Mouse (Mus musculus): ENCODE results near the gene Rxfp2. TPM values are rescaled to one million over a fixed set of nuclear protein-coding genes. Genes with fewer than 3 reads are reported as not detected.

Rxfp2 gene
- polyA plus RNA-seq, 1 experiment from 2014 or later, result 0.44 TPM

DNA sequence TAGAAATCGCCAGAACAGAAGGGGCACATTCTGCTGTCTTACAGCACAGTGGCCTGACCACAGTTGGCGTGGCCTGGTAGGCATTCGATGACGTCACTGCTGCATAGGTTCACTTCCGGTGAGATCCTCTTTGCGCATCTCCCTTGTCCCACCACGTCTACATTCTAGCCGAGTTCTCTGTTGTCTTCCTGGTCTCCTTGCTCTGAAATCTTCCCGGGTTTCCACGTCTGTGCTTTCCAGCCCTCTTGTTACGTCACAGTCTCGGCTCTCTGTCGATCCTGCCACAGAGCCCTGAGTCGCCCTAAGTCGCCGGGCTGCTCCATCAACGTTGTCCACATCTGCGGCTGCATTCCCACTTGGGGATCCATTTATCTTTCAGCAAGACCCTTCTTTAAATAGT lies 4.1 kb downstream of the Rxfp2 start:
- Histone ChIP-seq H3K4me3 (replicated peaks) (no peak overlapping the region), H3K9me3 (no peaks in the 10 kb centered on the region), H3K36me3 (no peaks in the 10 kb centered on the region), H3K9ac (no peak overlapping the region), H3K27me3 (replicated peaks) (no peaks in the 10 kb centered on the region), H3K4me2 (replicated peaks) (no peak overlapping the region), H3K27ac (no peak overlapping the region), H3K4me1 (replicated peaks) (no peaks in the 10 kb centered on the region)
- no peak for ATAC-seq
- WGBS, result 83% methylated on average over 18 of the region's 18 CpGs

DNA sequence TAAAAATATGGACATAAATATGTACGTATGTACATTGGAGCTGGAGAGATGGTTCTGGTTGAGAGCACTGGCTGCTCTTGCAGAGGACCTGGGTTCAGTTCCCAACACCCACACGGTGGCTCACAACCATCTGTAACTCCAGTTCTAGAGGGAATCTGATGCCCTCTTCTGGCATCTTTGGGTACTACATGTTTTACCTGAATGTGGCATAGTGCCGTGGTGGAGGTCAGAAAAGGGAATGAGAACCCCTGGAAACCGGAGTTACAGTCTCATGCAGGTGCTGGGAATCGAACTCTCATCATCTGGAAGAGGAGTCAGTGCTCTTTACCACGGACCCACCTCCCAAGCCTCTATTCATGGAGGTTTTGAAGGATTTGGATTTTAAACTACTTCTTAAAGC lies 5.0 kb downstream of the Rxfp2 start:
- no peaks in the 10 kb centered on the region for H3K27me3 ChIP-seq (replicated peaks)
- H3K9me3 ChIP-seq, result no peaks in the 10 kb centered on the region
- WGBS, result 89% methylated on average over 6 of the region's 6 CpGs
- H3K4me3 ChIP-seq (replicated peaks), result no peak overlapping the region
- no peaks in the 10 kb centered on the region for H3K4me1 ChIP-seq (replicated peaks)
- H3K27ac ChIP-seq, result no peak overlapping the region
- H3K9ac ChIP-seq, result no peak overlapping the region
- no peak for ATAC-seq
- no peaks in the 10 kb centered on the region for H3K36me3 ChIP-seq
- no peak overlapping the region for H3K4me2 ChIP-seq (replicated peaks)

DNA sequence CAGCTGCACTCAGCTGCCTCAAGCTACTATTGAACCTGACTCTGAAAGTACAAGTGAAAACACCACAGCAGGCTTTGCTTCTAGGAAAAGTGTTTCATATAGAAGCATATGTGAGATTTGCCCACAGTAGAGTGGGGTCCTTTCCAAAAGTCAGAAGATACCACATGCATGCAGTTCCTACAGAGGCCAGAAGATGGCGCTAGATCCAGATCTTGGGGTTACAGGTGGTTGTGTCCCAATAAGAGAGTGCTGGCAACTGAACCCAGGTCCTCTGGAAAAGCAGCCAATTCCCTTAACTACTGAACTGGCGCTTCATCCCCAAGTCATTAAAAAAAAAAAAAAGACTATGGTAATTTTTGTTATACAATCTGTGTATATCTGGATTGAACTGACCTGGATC lies 5.7 kb downstream of the Rxfp2 start:
- Histone ChIP-seq H3K36me3 (no peaks in the 10 kb centered on the region), H3K27me3 (replicated peaks) (no peaks in the 10 kb centered on the region), H3K4me2 (replicated peaks) (no peak overlapping the region), H3K4me3 (replicated peaks) (no peak overlapping the region), H3K4me1 (replicated peaks) (no peaks in the 10 kb centered on the region), H3K9me3 (no peaks in the 10 kb centered on the region), H3K27ac (no peak overlapping the region), H3K9ac (no peak overlapping the region)
- WGBS, result 75% methylated on average over 2 of the region's 2 CpGs
- no peak for ATAC-seq

GRCm38 (mm10) chr5:150024901-150025300 lies 6.4 kb downstream of the Rxfp2 start:
- 92% methylated on average over 14 of the region's 14 CpGs for WGBS
- H3K27ac ChIP-seq, result no peak overlapping the region
- H3K27me3 ChIP-seq (replicated peaks), result no peaks in the 10 kb centered on the region
- no peaks in the 10 kb centered on the region for H3K36me3 ChIP-seq
- H3K4me2 ChIP-seq (replicated peaks), result no peak overlapping the region
- no peak overlapping the region for H3K4me3 ChIP-seq (replicated peaks)
- no peaks in the 10 kb centered on the region for H3K4me1 ChIP-seq (replicated peaks)
- ATAC-seq, result no peak
- H3K9ac ChIP-seq, result no peak overlapping the region
- H3K9me3 ChIP-seq, result no peaks in the 10 kb centered on the region

- Histone ChIP-seq H3K27me3 (replicated peaks) (no peaks in the 10 kb centered on the region), H3K4me2 (replicated peaks) (no peak overlapping the region), H3K4me3 (replicated peaks) (no peak overlapping the region), H3K4me1 (replicated peaks) (no peaks in the 10 kb centered on the region), H3K9ac (no peak overlapping the region), H3K9me3 (no peaks in the 10 kb centered on the region), H3K36me3 (no peaks in the 10 kb centered on the region), H3K27ac (no peak overlapping the region)
- WGBS, result 89% methylated on average over 15 of the region's 15 CpGs
- no peak for ATAC-seq
Measured at GRCm38 (mm10) chr5:150025326-150025725, 6.9 kb downstream of the Rxfp2 start.

DNA sequence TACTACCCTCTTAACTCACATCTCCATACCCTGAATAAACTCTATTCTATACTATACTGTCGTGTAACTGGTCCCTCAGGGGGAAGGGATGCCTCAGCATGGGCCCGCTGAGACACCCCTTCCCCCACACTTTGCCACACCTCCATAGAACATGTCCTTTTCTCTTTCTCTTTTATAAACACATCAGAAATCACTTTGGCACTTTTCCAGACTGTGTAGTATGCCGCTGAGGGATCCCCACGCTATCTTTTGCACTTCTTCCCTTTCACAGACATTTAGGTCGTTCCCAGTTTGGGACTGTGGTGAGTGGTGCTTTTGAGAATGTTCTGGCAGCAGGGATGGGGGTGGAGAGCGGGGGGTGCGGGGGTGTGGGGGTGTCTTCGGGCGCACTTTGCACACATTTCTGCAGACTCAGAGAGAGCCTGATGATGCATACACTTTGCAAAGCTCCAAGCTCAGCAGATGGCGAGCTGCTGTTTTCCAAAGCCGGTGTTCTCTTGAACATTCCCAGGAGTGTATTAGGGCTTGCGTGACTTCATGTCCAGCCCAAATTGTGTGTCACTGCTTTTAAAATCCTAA lies 8.1 kb downstream of the Rxfp2 start:
- Histone ChIP-seq H3K27me3 (replicated peaks) (no peaks in the 10 kb centered on the region), H3K9me3 (no peaks in the 10 kb centered on the region), H3K27ac (no peak overlapping the region), H3K4me2 (replicated peaks) (no peak overlapping the region), H3K4me3 (replicated peaks) (no peak overlapping the region), H3K9ac (no peak overlapping the region), H3K36me3 (no peaks in the 10 kb centered on the region), H3K4me1 (replicated peaks) (no peaks in the 10 kb centered on the region)
- 77% methylated on average over 12 of the region's 12 CpGs for WGBS
- no peak for ATAC-seq

GRCm38 (mm10) chr5:150031201-150031600 lies 12.7 kb downstream of the Rxfp2 start:
- ATAC-seq, result 0 out of 2 replicates have a peak, but pooled peaks have one; percentile 14
- Histone ChIP-seq H3K27ac (no peak overlapping the region), H3K4me1 (replicated peaks) (0 out of 2 replicates have a peak, but pooled peaks cover 2% of the 10 kb centered on the region), H3K27me3 (replicated peaks) (no peaks in the 10 kb centered on the region), H3K9me3 (no peaks in the 10 kb centered on the region), H3K36me3 (no peaks in the 10 kb centered on the region), H3K4me3 (replicated peaks) (no peak overlapping the region), H3K9ac (no peak overlapping the region), H3K4me2 (replicated peaks) (no peak overlapping the region)
- WGBS, result 41% methylated on average over 6 of the region's 6 CpGs

DNA sequence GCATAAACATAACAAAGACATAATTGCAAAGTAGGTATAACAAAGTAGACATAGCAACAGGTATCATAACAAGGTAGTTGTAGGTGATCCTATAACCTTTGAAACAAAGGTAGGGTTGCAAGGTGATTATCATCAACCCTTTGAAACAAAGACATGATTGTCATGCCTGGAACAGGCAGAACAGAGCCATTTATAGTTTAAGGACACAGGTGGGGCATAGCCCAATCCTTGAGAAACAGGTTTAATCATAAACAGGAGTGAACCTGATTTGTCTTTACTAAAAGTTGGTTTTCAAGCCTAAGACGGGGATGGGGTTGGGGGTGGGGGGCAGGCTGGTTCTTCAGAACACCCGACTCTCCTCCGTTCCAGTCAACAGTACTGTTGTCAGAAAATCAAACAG lies 13.2 kb downstream of the Rxfp2 start:
- ATAC-seq, result peak; percentile 72
- 0 out of 2 replicates have a peak, but pooled peaks cover 2% of the 10 kb centered on the region for H3K4me1 ChIP-seq (replicated peaks)
- no peaks in the 10 kb centered on the region for H3K9me3 ChIP-seq
- H3K36me3 ChIP-seq, result no peaks in the 10 kb centered on the region
- H3K27me3 ChIP-seq (replicated peaks), result no peaks in the 10 kb centered on the region
- H3K9ac ChIP-seq, result no peak overlapping the region
- H3K4me3 ChIP-seq (replicated peaks), result no peak overlapping the region
- no peak overlapping the region for H3K4me2 ChIP-seq (replicated peaks)
- WGBS, result 58% methylated on average over 3 of the region's 3 CpGs
- H3K27ac ChIP-seq, result peak overlapping the region; percentile 36; the same call in 1 of the 2 replicates

GRCm38 (mm10) chr5:150032075-150032492 lies 13.6 kb downstream of the Rxfp2 start:
- no peak overlapping the region for H3K4me2 ChIP-seq (replicated peaks)
- H3K9me3 ChIP-seq, result no peaks in the 10 kb centered on the region
- H3K36me3 ChIP-seq, result no peaks in the 10 kb centered on the region
- WGBS, result 29% methylated on average over 3 of the region's 3 CpGs
- peak overlapping the region; percentile 36; the same call in 1 of the 2 replicates for H3K27ac ChIP-seq
- H3K9ac ChIP-seq, result no peak overlapping the region
- H3K4me1 ChIP-seq (replicated peaks), result 0 out of 2 replicates have a peak, but pooled peaks cover 2% of the 10 kb centered on the region
- H3K27me3 ChIP-seq (replicated peaks), result no peaks in the 10 kb centered on the region
- ATAC-seq, result peak; percentile 49
- H3K4me3 ChIP-seq (replicated peaks), result no peak overlapping the region

DNA sequence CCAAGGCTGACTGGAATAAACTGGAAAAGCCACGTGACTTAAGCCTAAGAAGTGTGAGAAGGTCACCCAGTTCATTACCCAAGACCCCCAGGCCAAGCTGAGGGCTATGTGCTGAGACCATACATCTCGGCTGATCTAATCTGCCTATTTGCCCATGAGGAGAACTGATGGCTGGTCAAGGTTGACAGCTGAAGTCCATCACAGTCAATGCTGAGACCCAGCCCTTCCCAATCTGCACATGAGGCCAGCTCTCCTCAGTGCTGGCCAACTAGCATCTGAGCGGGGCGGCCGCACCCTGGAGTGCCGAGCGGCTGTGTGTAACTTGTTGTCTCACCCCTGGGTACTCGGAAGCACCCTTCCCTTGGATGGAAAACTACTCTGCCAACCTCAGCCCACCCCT lies 17.8 kb downstream of the Rxfp2 start:
- 0 out of 2 replicates have a peak, but pooled peaks have one; percentile 21 for ATAC-seq
- H3K36me3 ChIP-seq, result no peaks in the 10 kb centered on the region
- WGBS, result 84% methylated on average over 8 of the region's 8 CpGs

GRCm38 (mm10) chr5:150036918-150037317 lies 18.4 kb downstream of the Rxfp2 start:
- no peaks in the 10 kb centered on the region for H3K9me3 ChIP-seq
- H3K4me1 ChIP-seq (replicated peaks), result 0 out of 2 replicates have a peak, but pooled peaks cover 8% of the 10 kb centered on the region
- no peaks in the 10 kb centered on the region for H3K27me3 ChIP-seq (replicated peaks)
- no peak overlapping the region for H3K9ac ChIP-seq
- 40% methylated on average over 4 of the region's 4 CpGs for WGBS
- H3K36me3 ChIP-seq, result no peaks in the 10 kb centered on the region
- H3K27ac ChIP-seq, result no peak overlapping the region
- no peak overlapping the region for H3K4me3 ChIP-seq (replicated peaks)
- peak; percentile 60 for ATAC-seq
- no peak overlapping the region for H3K4me2 ChIP-seq (replicated peaks)

More for the DNA sequence above, 17.8 kb downstream of the Rxfp2 start:
- no peak overlapping the region for H3K4me3 ChIP-seq (replicated peaks)
- 0 out of 2 replicates have a peak, but pooled peaks cover 8% of the 10 kb centered on the region for H3K4me1 ChIP-seq (replicated peaks)
- H3K27me3 ChIP-seq (replicated peaks), result no peaks in the 10 kb centered on the region
- no peak overlapping the region for H3K4me2 ChIP-seq (replicated peaks)
- H3K27ac ChIP-seq, result no peak overlapping the region
- H3K9me3 ChIP-seq, result no peaks in the 10 kb centered on the region
- H3K9ac ChIP-seq, result no peak overlapping the region

- Histone ChIP-seq H3K4me1 (replicated peaks) (no peaks in the 10 kb centered on the region), H3K4me2 (replicated peaks) (no peak overlapping the region), H3K36me3 (no peaks in the 10 kb centered on the region), H3K27me3 (replicated peaks) (no peaks in the 10 kb centered on the region), H3K27ac (no peak overlapping the region), H3K9ac (no peak overlapping the region), H3K9me3 (no peaks in the 10 kb centered on the region), H3K4me3 (replicated peaks) (no peak overlapping the region)
- no peak for ATAC-seq
- 75% methylated on average over 2 of the region's 2 CpGs for WGBS
Measured at GRCm38 (mm10) chr5:150044533-150044932, 26.1 kb downstream of the Rxfp2 start.

DNA sequence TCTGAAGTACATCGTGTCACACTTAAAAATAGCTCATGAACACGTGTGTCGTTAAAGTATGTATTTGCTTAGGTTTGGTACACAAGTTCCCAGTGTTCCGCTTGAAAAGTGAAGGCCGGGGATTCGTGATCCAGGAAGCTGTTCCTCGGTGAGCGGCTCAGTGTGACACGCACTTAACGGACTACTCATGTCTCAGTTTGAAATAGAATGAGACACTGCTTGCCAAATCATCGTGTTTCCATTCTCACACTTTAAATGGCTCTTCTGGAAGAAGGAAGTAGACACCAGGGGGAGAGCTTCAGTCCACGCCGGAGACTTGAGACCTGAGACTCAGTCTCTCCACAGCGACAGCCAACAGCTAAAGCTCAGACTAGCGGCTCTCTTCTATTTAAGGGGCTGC lies 28.0 kb downstream of the Rxfp2 start:
- H3K27ac ChIP-seq, result no peak overlapping the region
- no peak for ATAC-seq
- WGBS, result 77% methylated on average over 15 of the region's 15 CpGs
- no peaks in the 10 kb centered on the region for H3K4me1 ChIP-seq (replicated peaks)
- H3K9ac ChIP-seq, result no peak overlapping the region
- H3K36me3 ChIP-seq, result no peaks in the 10 kb centered on the region
- no peaks in the 10 kb centered on the region for H3K27me3 ChIP-seq (replicated peaks)
- H3K4me3 ChIP-seq (replicated peaks), result no peak overlapping the region
- no peak overlapping the region for H3K4me2 ChIP-seq (replicated peaks)
- H3K9me3 ChIP-seq, result no peaks in the 10 kb centered on the region

Data from intestine, embryonic 15.5 days (tissue).